Mouse (Mus musculus) CH12.LX (cell line): Measurements from ENCODE around the gene S100b.

Experiments used
- CTCF ChIP-seq, 2 experiments: IDR thresholded peaks in 1 of 2; conservative IDR thresholded peaks in 1 of 2; 2 replicates each; pipeline ENCODE4 v1.5.1; 2011 to 2012; ENCODE audit warnings: low read depth in 2 of 2, low read length in 2 of 2, improper control_type of control experiment in 1 of 2, inconsistent platforms in 1 of 2, mild to moderate bottlenecking in 1 of 2, moderate library complexity in 1 of 2
- MAX ChIP-seq: IDR thresholded peaks from 2 replicates; pipeline ENCODE4 v1.6.1; 2011; ENCODE audit warnings: low read length, improper control_type of control experiment
- MYC ChIP-seq: IDR thresholded peaks from 2 replicates; pipeline ENCODE4 v1.6.1; 2011; ENCODE audit warnings: low read depth, mild to moderate bottlenecking, improper control_type of control experiment, low read length
- RAD21 ChIP-seq: IDR thresholded peaks from 2 replicates; pipeline ENCODE4 v1.6.1; 2011; ENCODE audit warnings: low read depth, mild to moderate bottlenecking, low read length, improper control_type of control experiment, moderate library complexity

DNA sequence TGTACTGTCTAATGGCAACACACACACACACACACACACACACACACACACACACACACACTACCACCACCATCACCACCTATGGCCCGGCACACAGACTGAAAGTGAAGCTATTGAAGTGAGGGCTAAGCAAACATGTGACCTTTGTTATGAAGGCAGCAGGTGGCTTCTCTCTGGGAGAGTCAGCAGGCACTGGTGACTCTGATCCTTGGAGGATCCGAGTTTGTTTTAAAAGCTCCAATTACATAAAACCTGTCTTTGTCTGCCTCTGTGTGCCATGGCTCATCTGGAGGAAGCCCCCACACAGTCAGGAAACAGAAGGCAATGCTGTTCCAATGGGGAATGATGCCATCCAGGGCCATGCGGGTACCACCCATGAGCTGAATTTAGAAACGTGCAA, 7.1 kb upstream of the S100b start:
- TF ChIP-seq CTCF (conservative IDR thresholded peaks at IDR 0.05 in 1 of 2, IDR thresholded peaks at IDR 0.05 in 1 of 2; ENCODE audit: low read depth in 2 of 2, low read length in 2 of 2) (no peak), MYC (no peak), RAD21 (no peak), MAX (no peak)
